Mouse (Mus musculus): ENCODE data around the gene Urm1. TPM values are rescaled to one million over a fixed set of nuclear protein-coding genes. Genes with fewer than 3 reads are reported as not detected.

Urm1 gene
- polyA plus RNA-seq, 1 experiment from 2014 or later = 20.2 TPM

DNA sequence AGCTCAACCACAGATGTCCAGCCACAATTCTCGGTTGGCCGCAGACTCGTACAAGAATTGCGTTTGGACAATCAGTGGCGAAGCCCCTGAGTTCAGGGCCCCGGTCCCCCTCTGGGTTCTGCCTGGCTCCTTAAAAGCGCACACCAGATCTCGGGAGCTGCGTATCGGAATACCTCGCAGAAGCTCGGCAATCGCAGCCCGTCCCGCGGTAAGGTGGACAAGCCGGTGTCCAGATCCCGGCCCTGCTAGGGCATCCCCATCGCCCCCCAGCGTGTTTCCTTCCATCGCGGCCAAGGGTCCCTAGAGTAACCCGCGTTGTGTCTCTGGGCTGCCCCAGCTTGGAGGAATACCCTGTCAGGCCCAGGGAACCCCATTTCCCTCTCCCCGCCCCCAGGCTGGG lies 25.8 kb downstream of the Urm1 start:
- WGBS = 7% methylated on average over 25 of the region's 25 CpGs
- Histone ChIP-seq H3K27ac (ENCODE audit: low read length) (no peak overlapping the region), H3K9ac (replicated peaks; ENCODE audit: low read depth, low read length) (peak overlapping the region; percentile 43), H3K36me3 (ENCODE audit: control insufficient read depth, insufficient read depth) (peaks cover 2% of the 10 kb centered on the region; the same call in 1 of the 2 replicates), H3K9me3 (ENCODE audit: control insufficient read depth, low read length) (no peaks in the 10 kb centered on the region), H3K4me2 (ENCODE audit: low read length) (peak overlapping the region; percentile 48), H3K4me3 (replicated peaks; ENCODE audit: low read length) (peak overlapping the region; percentile 34), H3K27me3 (replicated peaks; ENCODE audit: control insufficient read depth, insufficient read depth, low read length) (peaks cover 38% of the 10 kb centered on the region), H3K4me1 (replicated peaks; ENCODE audit: control insufficient read depth, insufficient read depth, low read length) (peaks cover 16% of the 10 kb centered on the region)
- no peak for ATAC-seq

DNA sequence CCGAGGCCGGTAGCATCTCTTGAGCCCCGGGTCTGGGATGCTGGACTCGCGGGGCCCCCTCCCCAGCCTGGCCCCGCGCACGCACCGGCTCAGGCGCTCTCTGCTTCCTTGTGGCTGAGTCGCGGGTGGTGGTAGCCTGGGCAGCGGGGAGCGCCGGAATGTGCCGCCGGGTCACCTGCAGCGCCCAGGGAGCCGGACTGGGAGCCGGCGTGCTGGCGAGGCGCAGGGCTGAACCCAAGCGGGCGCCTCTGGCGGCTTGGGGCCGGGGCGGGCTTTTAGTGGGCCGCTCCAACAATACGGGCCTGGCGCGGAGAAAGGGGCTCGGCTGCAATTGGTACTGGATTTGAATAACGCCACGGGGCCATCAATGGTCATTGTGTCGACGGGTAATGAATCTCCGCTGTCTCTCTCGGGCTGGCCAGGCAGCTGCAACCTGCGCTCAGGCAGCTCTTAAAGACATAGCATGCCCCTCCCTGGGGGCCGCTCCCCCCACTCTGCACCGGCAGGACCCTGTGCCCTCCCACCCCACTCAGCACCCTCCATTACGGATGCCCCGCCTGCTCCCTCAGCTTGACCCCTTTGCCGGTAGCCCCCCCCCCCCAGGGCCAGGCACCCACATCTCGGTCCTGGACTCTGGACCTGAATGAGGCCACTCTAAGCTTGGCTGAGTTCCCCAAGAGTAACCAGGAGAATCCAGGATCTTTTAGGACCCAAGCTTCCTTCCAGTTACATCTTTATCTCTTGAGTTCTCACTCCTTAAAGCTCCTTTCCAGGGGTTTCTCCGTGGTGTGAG lies 26.4 kb downstream of the Urm1 start:
- 2% methylated on average over 47 of the region's 47 CpGs for WGBS
- Histone ChIP-seq H3K9ac (replicated peaks; ENCODE audit: low read depth, low read length) (peak overlapping the region; percentile 43), H3K27me3 (replicated peaks; ENCODE audit: control insufficient read depth, insufficient read depth, low read length) (peaks cover 38% of the 10 kb centered on the region)

DNA sequence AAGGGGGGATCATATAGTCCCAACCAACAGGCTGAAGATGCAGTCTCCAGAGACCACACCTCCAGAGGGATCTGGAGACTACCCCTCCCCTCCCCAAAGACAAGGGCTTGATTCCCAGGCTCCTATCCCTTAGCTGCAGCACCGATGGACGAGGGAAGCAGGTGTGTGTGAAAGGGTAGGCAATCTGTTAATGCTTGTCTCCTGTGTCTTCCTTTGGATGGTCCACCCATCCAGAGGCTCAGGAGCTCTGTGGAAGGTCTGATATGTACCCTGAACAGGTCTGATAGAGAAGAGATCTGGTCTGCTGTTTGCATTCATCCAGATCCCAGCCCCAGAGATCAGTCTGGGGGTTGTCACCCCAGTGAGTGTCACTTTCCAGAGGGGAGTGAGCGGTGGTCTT lies 27.0 kb downstream of the Urm1 start:
- peaks cover 38% of the 10 kb centered on the region for H3K27me3 ChIP-seq (replicated peaks; ENCODE audit: control insufficient read depth, insufficient read depth, low read length)
- H3K9me3 ChIP-seq (ENCODE audit: control insufficient read depth, low read length) = no peaks in the 10 kb centered on the region
- H3K9ac ChIP-seq (replicated peaks; ENCODE audit: low read depth, low read length) = no peak overlapping the region
- ATAC-seq = no peak
- no peak overlapping the region for H3K27ac ChIP-seq (ENCODE audit: low read length)
- no peak overlapping the region for H3K4me3 ChIP-seq (replicated peaks; ENCODE audit: low read length)
- H3K4me1 ChIP-seq (replicated peaks; ENCODE audit: control insufficient read depth, insufficient read depth, low read length) = peaks cover 16% of the 10 kb centered on the region
- 40% methylated on average over 3 of the region's 3 CpGs for WGBS
- H3K36me3 ChIP-seq (ENCODE audit: control insufficient read depth, insufficient read depth) = peaks cover 2% of the 10 kb centered on the region; the same call in 1 of the 2 replicates
- H3K4me2 ChIP-seq (ENCODE audit: low read length) = no peak overlapping the region

More for the DNA sequence above, 26.4 kb downstream of the Urm1 start:
- Histone ChIP-seq H3K4me1 (replicated peaks; ENCODE audit: control insufficient read depth, insufficient read depth, low read length) (peaks cover 16% of the 10 kb centered on the region), H3K27ac (ENCODE audit: low read length) (no peak overlapping the region), H3K4me3 (replicated peaks; ENCODE audit: low read length) (peak overlapping the region; percentile 34), H3K9me3 (ENCODE audit: control insufficient read depth, low read length) (no peaks in the 10 kb centered on the region), H3K4me2 (ENCODE audit: low read length) (peak overlapping the region; percentile 48), H3K36me3 (ENCODE audit: control insufficient read depth, insufficient read depth) (peaks cover 2% of the 10 kb centered on the region; the same call in 1 of the 2 replicates)
- 0 out of 2 replicates have a peak, but pooled peaks have one; percentile 33 for ATAC-seq

DNA sequence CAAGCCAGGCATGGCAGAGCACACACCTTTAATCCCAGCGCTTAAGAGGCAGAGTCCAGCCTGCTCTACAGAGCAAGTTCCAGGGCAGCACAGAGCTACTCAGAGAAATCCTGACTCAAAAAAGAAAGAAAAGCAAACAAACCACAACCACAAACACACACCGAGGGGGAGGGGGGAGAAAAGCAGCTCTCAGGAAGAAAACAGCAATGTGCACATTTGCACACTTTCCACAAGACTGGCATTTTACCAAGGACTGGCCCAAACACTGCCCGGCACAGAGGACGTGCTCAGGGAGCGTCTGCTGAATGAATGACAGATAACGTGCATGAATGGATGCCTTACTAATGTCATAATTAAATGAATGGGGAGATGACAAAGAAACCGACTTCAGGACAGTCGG lies 29.2 kb downstream of the Urm1 start:
- H3K4me2 ChIP-seq (ENCODE audit: low read length) = no peak overlapping the region
- ATAC-seq = no peak
- 59% methylated on average over 8 of the region's 8 CpGs for WGBS

DNA sequence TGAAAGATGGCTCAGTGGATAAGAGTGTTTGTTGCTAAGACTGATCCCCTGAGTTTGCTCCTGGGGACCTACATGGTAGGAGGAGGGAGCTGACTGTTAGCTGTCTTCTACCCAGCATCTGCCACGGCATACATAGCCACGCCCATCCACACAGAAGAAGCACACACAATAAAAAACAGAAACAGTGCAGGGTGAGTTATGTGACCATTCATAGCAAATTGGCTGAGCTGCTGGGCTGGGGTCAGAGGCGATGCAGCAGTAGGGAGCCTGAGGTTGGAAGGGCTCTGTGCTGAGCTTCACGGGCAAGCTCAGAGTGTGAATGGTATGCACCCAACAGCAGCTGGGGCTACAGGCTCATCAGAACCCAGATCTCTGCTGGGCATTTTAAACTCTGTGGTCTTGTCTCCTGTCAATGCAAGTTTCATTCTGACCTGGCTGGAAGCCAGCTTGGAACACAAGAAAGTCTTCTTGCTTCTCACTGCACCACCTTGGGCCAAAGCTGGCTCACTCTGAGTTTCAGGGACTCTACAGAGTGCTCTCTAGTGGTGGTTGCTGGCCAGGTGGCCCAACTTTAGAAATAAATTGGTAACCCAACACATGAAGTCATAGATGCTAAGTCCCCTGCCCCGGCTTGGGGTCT lies 30.1 kb downstream of the Urm1 start:
- Histone ChIP-seq H3K9me3 (ENCODE audit: control insufficient read depth, low read length) (no peaks in the 10 kb centered on the region), H3K4me3 (replicated peaks; ENCODE audit: low read length) (no peak overlapping the region), H3K36me3 (ENCODE audit: control insufficient read depth, insufficient read depth) (no peaks in the 10 kb centered on the region), H3K4me2 (ENCODE audit: low read length) (no peak overlapping the region), H3K27me3 (replicated peaks; ENCODE audit: control insufficient read depth, insufficient read depth, low read length) (peaks cover 22% of the 10 kb centered on the region), H3K4me1 (replicated peaks; ENCODE audit: control insufficient read depth, insufficient read depth, low read length) (peaks cover 16% of the 10 kb centered on the region), H3K9ac (replicated peaks; ENCODE audit: low read depth, low read length) (no peak overlapping the region), H3K27ac (ENCODE audit: low read length) (no peak overlapping the region)
- ATAC-seq = no peak
- WGBS = 56% methylated on average over 5 of the region's 5 CpGs

More for the DNA sequence above, 29.2 kb downstream of the Urm1 start:
- no peaks in the 10 kb centered on the region for H3K9me3 ChIP-seq (ENCODE audit: control insufficient read depth, low read length)
- no peak overlapping the region for H3K4me3 ChIP-seq (replicated peaks; ENCODE audit: low read length)
- H3K9ac ChIP-seq (replicated peaks; ENCODE audit: low read depth, low read length) = no peak overlapping the region
- no peak overlapping the region for H3K27ac ChIP-seq (ENCODE audit: low read length)
- H3K27me3 ChIP-seq (replicated peaks; ENCODE audit: control insufficient read depth, insufficient read depth, low read length) = peaks cover 31% of the 10 kb centered on the region
- no peaks in the 10 kb centered on the region for H3K36me3 ChIP-seq (ENCODE audit: control insufficient read depth, insufficient read depth)
- peaks cover 16% of the 10 kb centered on the region for H3K4me1 ChIP-seq (replicated peaks; ENCODE audit: control insufficient read depth, insufficient read depth, low read length)

DNA sequence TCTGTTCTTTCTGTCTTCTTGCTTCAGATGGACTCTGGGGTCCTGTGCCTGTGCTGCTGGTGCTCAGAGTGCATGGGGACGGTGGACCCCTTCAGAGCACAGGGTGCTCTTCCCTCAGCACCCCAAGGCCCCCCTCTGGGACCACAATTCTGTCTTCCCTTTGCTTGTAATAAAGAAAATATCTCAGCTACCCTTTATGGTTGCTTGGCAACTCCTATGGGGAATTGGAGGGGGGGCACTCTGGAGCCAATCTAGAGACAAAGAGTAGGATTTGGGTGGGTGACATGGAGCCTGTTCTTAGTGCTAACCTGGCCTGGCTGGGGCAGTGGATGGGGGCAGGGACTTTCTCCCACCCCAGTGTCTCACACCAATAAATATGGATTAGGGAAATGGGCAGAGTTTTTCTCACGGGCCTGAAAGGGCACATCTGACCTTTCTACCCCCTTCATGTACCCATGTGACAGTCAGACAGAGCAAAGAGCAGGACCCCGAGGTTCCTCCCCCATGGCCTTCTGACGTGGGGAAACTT lies 33.1 kb downstream of the Urm1 start:
- H3K4me1 ChIP-seq (replicated peaks; ENCODE audit: control insufficient read depth, insufficient read depth, low read length) = no peaks in the 10 kb centered on the region

DNA sequence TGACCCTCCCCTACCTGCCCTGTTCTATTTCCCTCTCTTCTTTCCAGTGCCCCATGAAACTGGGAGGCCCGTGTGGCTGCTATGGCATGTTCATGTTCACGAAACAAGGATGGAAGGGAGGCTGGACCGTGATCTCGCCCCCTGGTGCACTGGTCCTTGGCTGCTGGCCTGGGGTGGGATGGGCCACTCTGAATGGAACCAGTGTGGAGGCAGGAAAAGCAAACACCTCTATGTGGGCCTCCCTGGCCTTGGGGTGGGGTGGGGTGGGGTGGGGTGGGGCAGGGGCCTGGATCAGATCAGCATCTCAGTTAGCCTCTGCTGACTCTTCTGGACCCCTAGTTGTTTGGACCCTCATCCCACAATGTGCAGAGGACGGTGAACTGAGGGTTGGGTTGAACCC lies 33.9 kb downstream of the Urm1 start:
- Histone ChIP-seq H3K4me2 (ENCODE audit: low read length) (no peak overlapping the region), H3K27me3 (replicated peaks; ENCODE audit: control insufficient read depth, insufficient read depth, low read length) (no peaks in the 10 kb centered on the region; the same call in 1 of the 2 replicates), H3K9ac (replicated peaks; ENCODE audit: low read depth, low read length) (no peak overlapping the region), H3K36me3 (ENCODE audit: control insufficient read depth, insufficient read depth) (no peaks in the 10 kb centered on the region), H3K4me1 (replicated peaks; ENCODE audit: control insufficient read depth, insufficient read depth, low read length) (no peaks in the 10 kb centered on the region), H3K9me3 (ENCODE audit: control insufficient read depth, low read length) (no peaks in the 10 kb centered on the region), H3K4me3 (replicated peaks; ENCODE audit: low read length) (no peak overlapping the region), H3K27ac (ENCODE audit: low read length) (no peak overlapping the region)
- no peak for ATAC-seq
- 72% methylated on average over 5 of the region's 5 CpGs for WGBS

More for the DNA sequence above, 33.1 kb downstream of the Urm1 start:
- no peak overlapping the region for H3K27ac ChIP-seq (ENCODE audit: low read length)
- H3K36me3 ChIP-seq (ENCODE audit: control insufficient read depth, insufficient read depth) = no peaks in the 10 kb centered on the region
- H3K4me2 ChIP-seq (ENCODE audit: low read length) = no peak overlapping the region
- H3K4me3 ChIP-seq (replicated peaks; ENCODE audit: low read length) = no peak overlapping the region
- ATAC-seq = no peak
- H3K9me3 ChIP-seq (ENCODE audit: control insufficient read depth, low read length) = no peaks in the 10 kb centered on the region
- H3K9ac ChIP-seq (replicated peaks; ENCODE audit: low read depth, low read length) = no peak overlapping the region
- 31% methylated on average over 4 of the region's 4 CpGs for WGBS
- H3K27me3 ChIP-seq (replicated peaks; ENCODE audit: control insufficient read depth, insufficient read depth, low read length) = no peaks in the 10 kb centered on the region; the same call in 1 of the 2 replicates

DNA sequence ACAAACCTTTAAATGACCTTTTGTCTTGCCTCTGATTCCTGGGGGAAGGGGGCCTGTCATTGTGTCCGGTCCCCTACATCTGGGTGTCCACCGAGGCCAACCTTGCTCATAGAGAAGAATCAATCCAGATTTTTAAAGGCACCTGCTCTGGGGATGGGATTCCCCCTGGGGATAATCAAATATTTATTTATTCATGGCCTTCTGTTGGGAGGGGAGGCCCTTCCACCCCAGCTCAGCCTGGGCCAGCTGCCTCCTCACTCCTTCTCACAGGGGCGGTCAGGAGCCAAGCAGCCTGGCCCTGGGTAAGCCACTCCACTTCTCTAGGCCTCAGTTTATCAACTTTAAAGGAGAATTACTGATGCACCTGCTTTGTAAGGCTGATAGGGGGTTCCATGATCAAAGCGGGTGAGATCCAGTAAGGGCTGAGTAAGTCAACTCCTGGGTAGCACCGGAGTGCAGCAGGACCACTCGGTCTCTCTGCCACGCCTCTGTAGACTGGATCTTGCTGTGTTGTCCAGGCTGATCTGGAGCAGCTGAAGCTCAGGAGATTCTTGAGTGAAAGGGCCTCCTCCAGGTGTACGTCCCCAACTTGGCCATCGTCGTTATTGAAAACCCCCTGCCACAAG lies 35.8 kb downstream of the Urm1 start:
- no peak overlapping the region for H3K27ac ChIP-seq (ENCODE audit: low read length)
- ATAC-seq = no peak
- H3K4me3 ChIP-seq (replicated peaks; ENCODE audit: low read length) = no peak overlapping the region
- H3K4me1 ChIP-seq (replicated peaks; ENCODE audit: control insufficient read depth, insufficient read depth, low read length) = no peaks in the 10 kb centered on the region
- H3K4me2 ChIP-seq (ENCODE audit: low read length) = no peak overlapping the region
- no peaks in the 10 kb centered on the region for H3K36me3 ChIP-seq (ENCODE audit: control insufficient read depth, insufficient read depth)
- no peak overlapping the region for H3K9ac ChIP-seq (replicated peaks; ENCODE audit: low read depth, low read length)
- no peaks in the 10 kb centered on the region; the same call in 1 of the 2 replicates for H3K27me3 ChIP-seq (replicated peaks; ENCODE audit: control insufficient read depth, insufficient read depth, low read length)
- 71% methylated on average over 10 of the region's 10 CpGs for WGBS
- H3K9me3 ChIP-seq (ENCODE audit: control insufficient read depth, low read length) = no peaks in the 10 kb centered on the region
